Mouse (Mus musculus) cerebellum, adult 2 months (tissue): ENCODE results near the gene Zfp277. TPM values are rescaled to one million over a fixed set of nuclear protein-coding genes. Genes with fewer than 3 reads are reported as not detected.
A peak's percentile ranks its signal among the peaks of the same experiment; 100 is the strongest.

Experiments
- DNase-seq, 2 experiments: peaks; one replicate each; pipeline ENCODE4 v3.0.0; 2021
- H3K27ac ChIP-seq: fragments of 200-500 bp; 2 replicates; pipeline ENCODE4 v1.5.1; 2012; ENCODE audit warnings: low read length, control low read depth, inconsistent platforms; ENCODE audit not compliant: insufficient read depth
- H3K27me3 ChIP-seq: fragments of 200-500 bp; 2 replicates; pipeline ENCODE4 v1.6.1; 2012; ENCODE audit warnings: inconsistent platforms, mild to moderate bottlenecking, low read length, moderate library complexity; ENCODE audit not compliant: control insufficient read depth, insufficient read depth
- H3K4me1 ChIP-seq: fragments of 200-500 bp; 2 replicates; pipeline ENCODE4 v1.6.1; 2011; ENCODE audit warnings: low read length; ENCODE audit not compliant: control insufficient read depth, insufficient read depth
- H3K4me3 ChIP-seq: fragments of 200-500 bp; replicated peaks from 2 replicates; pipeline ENCODE3; 2011; ENCODE audit warnings: mild to moderate bottlenecking, low read depth, low read length, control low read depth; ENCODE audit not compliant: insufficient read depth
- CTCF ChIP-seq: fragments of 200-500 bp; IDR thresholded peaks from 2 replicates; pipeline ENCODE4 v1.5.1; 2011; ENCODE audit warnings: low read depth, mild to moderate bottlenecking, control low read depth, low read length, moderate library complexity, borderline replicate concordance; ENCODE audit not compliant: insufficient read depth
- POLR2A ChIP-seq: fragments of 200-500 bp; IDR thresholded peaks from 2 replicates; pipeline ENCODE4 v1.6.1; 2011; ENCODE audit warnings: low read length, control low read depth, borderline replicate concordance; ENCODE audit not compliant: insufficient read depth
- WGBS: fragments of 180-500 bp; shearing (Covaris S2); methylation state at CpG from one replicate; pipeline ENCODE4 v1.1.7; 2018; 5-methylcytosine and 5-hydroxymethylcytosine counted together
- polyA plus RNA-seq: library from polyadenylated mRNA; depleted of rRNA; stranded (reverse); fragments of >200 nt; gene quantifications from 2 replicates; pipeline ENCODE4 v1.2.3, GENCODE M21; 2012

The Zfp277 gene
- polyA plus RNA-seq, 1 experiment = 15.8 TPM

DNA sequence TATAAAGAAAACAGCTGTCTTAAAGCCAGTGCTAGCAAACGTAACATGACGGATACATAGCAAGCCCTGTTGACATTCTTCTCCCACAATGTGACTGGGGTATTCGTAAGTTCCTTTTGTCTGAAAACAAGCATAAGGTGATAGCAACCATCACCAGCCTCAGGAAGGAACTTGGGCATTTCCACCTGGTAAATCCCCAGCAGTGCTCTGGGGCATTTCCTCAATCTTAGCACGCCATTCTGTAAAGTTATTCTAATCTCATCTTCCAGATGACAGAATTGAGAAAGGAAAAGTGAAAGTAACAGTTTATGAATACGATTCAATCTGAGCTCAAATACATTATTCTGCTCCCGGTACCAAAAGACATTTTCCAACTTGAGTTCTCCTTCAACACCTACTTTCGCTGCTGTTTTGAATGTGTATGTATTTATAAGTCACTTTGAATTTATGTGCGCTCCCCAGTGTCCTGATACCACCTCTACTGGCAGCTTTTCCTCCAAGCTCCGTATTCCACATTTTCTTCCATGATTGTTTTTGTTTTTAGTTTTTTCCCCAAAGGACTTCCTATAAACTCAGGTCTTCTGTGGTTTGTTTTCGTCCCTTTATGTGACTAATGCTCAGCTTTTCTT, 64.4 kb downstream of the Zfp277 start:
- 94% methylated on average over 10 of the region's 10 CpGs for WGBS
- no peak for TF ChIP-seq CTCF
- TF ChIP-seq POLR2A = no peak
- DNase-seq = no peak
- Histone ChIP-seq H3K27me3 (no peaks in the 10 kb centered on the region), H3K4me1 (peaks cover 4% of the 10 kb centered on the region; the same call in 1 of the 2 replicates), H3K27ac (no peak overlapping the region), H3K4me3 (no peak overlapping the region)

DNA sequence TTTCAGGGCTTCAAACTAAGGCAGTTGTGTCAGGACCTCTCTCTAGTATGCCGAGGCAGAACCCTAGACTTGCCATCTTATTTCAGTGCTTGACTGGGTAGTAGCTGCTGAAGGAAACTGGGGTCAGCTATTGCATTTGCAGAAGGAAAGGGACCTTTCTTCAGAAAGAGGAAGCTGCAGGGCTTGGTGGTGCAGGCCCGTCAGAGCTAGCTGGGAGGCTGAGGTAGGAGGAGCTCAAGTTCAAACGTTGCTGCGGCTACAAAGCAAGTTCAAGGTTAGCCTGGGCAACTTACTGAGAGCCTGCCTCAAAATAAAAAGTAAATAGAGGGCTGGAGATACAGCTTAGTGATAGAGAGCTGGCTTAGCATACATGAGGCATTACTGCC, 66.2 kb downstream of the Zfp277 start:
- Histone ChIP-seq H3K27ac (no peak overlapping the region), H3K27me3 (no peaks in the 10 kb centered on the region), H3K4me3 (no peak overlapping the region), H3K4me1 (peaks cover 4% of the 10 kb centered on the region; the same call in 1 of the 2 replicates)
- DNase-seq = no peak
- TF ChIP-seq CTCF = no peak
- no peak for TF ChIP-seq POLR2A
- 90% methylated on average over 4 of the region's 4 CpGs for WGBS

DNA sequence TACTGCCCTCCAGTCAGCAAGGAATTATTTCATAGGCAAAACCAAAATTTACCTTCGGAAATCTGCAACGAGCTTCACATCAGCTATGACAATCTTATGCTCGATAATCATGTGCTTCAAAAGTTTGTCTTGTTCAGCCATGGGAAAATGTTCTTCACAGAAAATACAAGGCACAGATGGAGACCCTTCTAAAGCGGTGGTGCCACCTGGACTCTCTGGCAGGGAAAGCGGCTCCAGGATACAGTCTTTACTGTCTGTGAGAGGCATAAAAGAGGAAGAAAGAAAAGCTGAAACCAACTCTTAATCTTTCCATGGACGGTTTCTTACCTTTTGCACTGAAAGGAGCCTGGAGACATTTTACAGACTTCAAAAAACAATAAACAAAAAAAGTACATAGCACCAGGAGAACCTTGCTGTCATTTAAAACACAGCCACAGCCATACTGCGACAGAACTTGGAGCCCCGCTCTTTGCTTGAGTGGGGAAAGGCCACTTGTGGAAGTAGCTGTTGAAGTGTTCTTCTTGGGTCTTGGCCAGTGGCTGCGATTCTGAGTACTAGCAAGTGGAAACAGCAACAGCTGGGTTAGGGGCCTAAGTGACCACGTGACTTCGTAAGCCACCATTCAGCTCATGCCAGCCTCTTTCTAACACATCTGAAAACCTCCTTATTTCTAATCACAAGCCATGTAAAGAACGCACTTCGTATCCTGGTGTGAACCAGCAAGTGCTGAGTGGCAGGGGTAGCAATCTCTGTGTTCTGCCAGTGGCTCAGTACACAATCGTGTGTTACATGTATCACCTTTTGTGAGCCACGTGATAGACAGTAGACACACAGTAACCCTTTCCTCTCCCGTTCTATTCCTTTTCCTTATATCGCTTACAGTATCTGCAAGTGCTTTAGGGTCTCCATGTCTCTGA, 66.8 kb downstream of the Zfp277 start:
- H3K27ac ChIP-seq = no peak overlapping the region
- TF ChIP-seq CTCF = no peak
- no peak for TF ChIP-seq POLR2A
- no peaks in the 10 kb centered on the region for H3K27me3 ChIP-seq
- peak; percentile 25 to 47 for DNase-seq
- no peak overlapping the region for H3K4me3 ChIP-seq
- peaks cover 4% of the 10 kb centered on the region; the same call in 1 of the 2 replicates for H3K4me1 ChIP-seq
- 56% methylated on average over 17 of the region's 17 CpGs for WGBS

DNA sequence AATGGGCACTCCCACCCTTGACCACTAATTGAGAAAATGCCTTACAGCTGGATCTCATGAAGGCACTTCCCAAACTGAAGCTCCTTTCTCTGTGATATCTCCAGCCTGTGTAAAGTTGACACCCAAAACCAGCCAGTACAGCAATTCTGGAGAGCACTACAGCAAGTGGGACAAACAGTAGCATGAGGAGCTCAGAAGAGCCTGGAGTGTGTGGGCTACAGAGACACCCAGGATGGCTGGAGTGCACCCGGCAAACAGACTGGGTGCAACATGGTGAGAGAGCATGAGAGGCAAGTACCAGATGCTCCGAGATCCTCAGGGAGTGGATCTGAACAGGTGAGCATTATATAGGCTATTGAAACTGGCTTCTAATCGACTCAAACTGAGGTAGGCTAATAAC, 93.8 kb downstream of the Zfp277 start:
- Histone ChIP-seq H3K27me3 (no peaks in the 10 kb centered on the region), H3K4me3 (no peak overlapping the region), H3K27ac (no peak overlapping the region), H3K4me1 (no peaks in the 10 kb centered on the region)
- no peak for TF ChIP-seq POLR2A
- TF ChIP-seq CTCF = no peak
- DNase-seq = no peak
- WGBS = 89% methylated on average over 3 of the region's 3 CpGs

DNA sequence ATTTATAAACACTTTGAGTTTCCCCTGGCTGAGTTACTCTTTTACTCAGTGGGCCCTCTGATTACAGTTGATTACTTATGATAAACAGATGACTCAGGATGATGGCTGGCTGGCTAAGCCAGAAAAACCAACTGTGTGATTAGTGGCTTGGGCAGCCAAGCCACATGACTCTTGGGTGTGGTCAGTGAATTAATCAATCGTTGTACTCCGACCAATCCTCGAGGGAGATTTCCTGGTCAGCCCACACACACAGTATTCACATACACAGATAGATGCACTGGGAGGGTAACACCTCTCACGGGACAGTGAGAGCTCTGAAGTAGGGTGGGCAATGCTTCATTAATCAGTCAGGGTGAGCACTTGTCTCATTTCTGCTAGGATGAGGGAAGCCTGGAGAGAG, 97.5 kb downstream of the Zfp277 start:
- H3K4me3 ChIP-seq = no peak overlapping the region
- DNase-seq = no peak
- no peaks in the 10 kb centered on the region for H3K4me1 ChIP-seq
- H3K27me3 ChIP-seq = no peaks in the 10 kb centered on the region
- WGBS = 68% methylated on average over 4 of the region's 4 CpGs
- TF ChIP-seq POLR2A (no peak), CTCF (no peak)
- H3K27ac ChIP-seq = no peak overlapping the region

DNA sequence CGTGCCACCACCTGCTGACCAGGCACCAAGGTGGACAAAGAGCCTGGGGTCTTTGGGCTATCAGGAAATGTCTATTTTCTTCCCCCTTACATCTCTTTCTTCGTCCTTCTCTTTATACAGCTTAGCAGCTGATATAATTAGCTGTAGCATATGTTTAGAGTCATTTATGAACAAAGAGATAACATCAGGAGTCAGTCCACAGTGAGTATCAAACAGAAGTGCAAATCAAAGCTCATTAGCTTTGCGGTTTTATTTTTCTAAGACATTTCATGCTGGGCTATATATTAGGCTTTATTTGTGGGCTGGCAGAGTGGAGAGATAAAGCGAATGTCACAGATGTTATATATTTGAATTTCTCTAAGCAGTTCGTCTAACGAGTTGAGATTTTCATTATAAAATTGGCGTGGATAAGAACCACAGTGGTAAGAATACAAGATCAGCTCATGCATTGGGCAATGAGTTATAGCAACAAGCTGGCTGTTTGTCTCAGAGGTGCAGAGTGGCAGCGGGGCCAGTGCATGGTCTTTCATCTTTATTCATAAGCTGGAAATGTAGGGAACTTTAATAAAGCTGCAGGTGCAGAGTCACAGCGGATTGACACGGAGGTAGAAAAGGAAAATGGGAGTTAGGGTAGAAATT, 98.5 kb downstream of the Zfp277 start:
- DNase-seq = no peak
- Histone ChIP-seq H3K4me3 (no peak overlapping the region), H3K27ac (no peak overlapping the region), H3K27me3 (no peaks in the 10 kb centered on the region), H3K4me1 (no peaks in the 10 kb centered on the region)
- no peak for TF ChIP-seq CTCF
- 63% methylated on average over 10 of the region's 10 CpGs for WGBS

DNA sequence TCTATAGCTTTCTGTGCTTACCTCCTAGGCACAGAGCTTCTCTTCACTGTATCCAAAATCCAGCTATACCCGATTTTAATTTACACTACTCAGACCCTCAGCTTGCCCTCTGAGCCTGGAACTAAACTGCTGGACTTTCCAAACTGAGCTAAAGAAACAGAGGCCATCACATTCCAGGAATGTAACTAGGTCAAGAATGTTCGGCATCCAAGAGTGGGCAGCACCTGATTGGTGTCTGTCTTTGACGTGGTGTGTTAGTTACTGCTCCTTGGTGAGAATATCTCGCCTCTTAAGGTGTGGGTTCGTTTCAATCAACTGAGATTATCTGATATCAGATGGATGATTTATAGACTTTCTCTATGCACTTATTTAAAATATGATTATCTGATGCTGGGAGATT, 104.3 kb downstream of the Zfp277 start:
- H3K27ac ChIP-seq = no peak overlapping the region
- H3K27me3 ChIP-seq = no peaks in the 10 kb centered on the region
- no peaks in the 10 kb centered on the region for H3K4me1 ChIP-seq
- no peak for DNase-seq
- H3K4me3 ChIP-seq = no peak overlapping the region
- no peak for TF ChIP-seq POLR2A
- TF ChIP-seq CTCF = no peak
- WGBS = 83% methylated on average over 5 of the region's 5 CpGs
